Mouse (Mus musculus) naive thymus-derived CD4-positive, alpha-beta T cell, adult 2 months (primary cell): ENCODE measurements around the gene Psmd12.

ENCODE experiments used
- DNase-seq: peaks from one replicate; pipeline ENCODE4 v3.0.0-alpha.2; 2011; ENCODE audit warnings: low read depth

Psmd12 gene

GRCm38 (mm10) chr11:107479053-107479861 lies at the start of gene Psmd12:
Psmd12 (plus strand) TSS chr11:107479484.
- peak; percentile 98 for DNase-seq

- no peak for DNase-seq
Observed at GRCm38 (mm10) chr11:107431197-107431965, 47.9 kb upstream of the Psmd12 start.

GRCm38 (mm10) chr11:107435776-107436449 lies 43.4 kb upstream of the Psmd12 start:
- DNase-seq = no peak

DNA sequence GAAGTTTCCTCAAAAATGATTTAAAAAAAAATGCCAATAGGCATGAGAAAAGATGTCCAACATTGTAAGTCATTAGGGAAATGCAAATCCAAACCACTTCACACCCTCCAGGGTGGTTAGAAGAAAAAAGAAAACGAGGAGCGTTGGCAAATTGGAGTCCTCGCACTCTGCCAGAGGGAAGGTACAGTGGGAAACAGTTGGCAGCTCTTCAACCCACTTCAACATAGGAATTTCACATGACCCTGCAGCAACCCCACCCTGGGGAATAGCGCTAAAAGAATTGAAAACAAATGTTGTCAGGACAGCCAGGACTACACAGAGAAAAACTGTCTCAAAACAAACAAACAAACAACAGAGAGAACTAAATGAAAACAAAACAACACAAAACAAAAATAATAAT lies 41.6 kb upstream of the Psmd12 start:
- DNase-seq = no peak

GRCm38 (mm10) chr11:107438140-107438539 lies 41.1 kb upstream of the Psmd12 start:
- no peak for DNase-seq

DNA sequence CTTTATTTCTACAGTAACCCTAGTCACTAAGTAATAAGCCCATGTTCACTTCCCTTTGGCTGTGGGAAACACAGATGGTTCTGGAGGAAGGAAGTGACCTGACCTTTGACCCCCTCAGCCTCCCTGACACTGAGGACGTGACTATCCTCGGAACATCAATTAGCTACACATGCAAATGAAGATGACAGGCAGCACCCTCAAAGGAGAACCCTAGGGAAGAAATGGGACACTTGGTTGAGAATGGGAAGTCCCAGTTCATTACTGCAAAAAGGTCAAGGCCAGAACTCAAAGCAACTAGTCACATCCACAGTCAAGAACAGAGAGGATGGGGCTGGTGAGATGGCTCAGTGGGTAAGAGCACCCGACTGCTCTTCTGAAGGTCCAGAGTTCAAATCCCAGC lies 38.2 kb upstream of the Psmd12 start:
- DNase-seq = no peak

DNA sequence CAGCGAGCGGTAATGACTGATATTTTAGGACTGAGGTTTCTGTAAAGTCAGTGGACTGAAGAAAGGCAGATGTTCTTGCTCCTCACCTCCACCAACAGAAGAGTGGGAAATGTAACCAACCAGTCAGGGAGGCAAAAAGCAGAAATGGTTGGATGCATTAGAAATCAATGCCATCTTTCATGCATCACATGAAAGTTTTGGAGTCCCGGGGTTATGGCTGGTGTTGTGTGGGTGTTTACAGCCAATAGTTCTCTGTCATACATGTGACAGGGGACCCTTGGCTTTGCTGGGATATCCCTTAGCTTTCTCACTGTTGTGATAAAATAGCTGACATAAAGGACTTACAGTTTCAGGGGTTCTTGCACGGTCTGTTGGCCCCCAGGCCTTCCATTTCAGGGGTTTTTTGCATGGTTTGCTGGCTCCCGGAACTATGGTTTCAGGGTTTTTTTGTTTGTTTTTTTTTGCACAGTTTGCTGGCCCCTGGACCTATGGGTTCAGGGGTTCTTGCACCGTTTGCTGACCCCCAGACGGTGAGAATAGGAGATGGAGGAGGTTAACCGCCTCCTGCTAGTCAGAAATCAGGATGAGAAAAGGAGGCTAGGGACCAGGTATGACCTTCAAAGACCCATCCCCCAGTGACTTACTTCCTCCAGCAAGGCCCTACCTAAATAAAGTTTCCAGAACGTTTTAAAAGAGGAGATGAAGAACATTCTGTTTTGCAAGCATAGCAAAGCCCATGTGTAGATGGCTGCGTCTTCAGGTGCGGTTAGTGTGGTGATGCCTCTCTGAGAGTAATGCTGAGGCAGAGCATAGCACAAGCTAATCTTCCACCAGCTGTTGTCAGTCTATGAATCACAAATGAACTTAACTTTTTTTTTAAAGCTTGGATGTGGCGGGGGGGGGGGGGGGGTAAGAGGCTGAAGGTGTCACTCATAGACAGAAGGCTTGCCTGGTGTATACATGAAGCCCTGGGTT lies 35.9 kb upstream of the Psmd12 start:
- DNase-seq = peak; percentile 93

GRCm38 (mm10) chr11:107445683-107446082 lies 33.6 kb upstream of the Psmd12 start:
- DNase-seq = no peak

- DNase-seq = no peak
Observed at GRCm38 (mm10) chr11:107446650-107447049, 32.6 kb upstream of the Psmd12 start.

GRCm38 (mm10) chr11:107447349-107447748 lies 31.9 kb upstream of the Psmd12 start:
- DNase-seq = peak; percentile 76

DNA sequence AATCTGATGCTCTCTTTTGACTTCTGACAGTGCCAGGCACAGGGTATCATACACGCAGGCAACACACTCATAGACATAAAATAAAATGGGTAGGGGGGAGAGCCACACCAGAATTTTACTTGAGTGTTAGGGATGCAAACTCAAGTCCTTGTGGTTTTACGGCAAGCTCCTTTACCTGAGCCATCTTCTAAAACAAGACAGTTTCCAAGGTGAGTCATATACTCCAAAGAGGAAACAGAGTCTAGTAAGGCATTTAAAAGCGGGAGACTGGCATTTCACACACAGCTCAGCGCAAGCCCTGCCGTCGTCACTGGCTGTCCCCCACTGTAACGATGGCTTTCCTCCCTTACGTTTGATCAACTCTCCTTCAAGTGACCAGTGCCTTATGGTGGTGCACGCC lies 31.4 kb upstream of the Psmd12 start:
- peak; percentile 61 for DNase-seq

GRCm38 (mm10) chr11:107449169-107449910 lies 29.9 kb upstream of the Psmd12 start:
- peak; percentile 66 for DNase-seq

GRCm38 (mm10) chr11:107450097-107450496 lies 29.2 kb upstream of the Psmd12 start:
- DNase-seq = no peak

DNA sequence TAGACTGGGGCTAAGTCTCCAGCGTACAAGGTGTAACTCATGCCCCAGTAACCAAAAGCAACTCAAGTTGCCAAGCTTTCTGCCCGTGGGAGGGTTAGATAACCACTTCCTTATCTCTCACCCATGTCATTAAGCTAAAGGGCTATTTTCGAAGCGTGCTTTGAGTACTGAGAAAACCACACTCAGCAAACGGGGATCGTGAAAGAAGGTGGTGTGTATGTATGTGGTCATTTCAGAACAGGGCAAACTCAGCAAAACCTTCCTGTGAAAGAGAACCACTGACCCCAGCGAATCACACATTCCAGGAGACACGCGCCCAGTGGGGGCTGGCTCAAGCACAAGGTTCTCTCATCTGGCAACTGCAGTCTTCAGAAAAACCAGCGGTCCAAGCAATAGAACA lies 28.2 kb upstream of the Psmd12 start:
- peak; percentile 83 for DNase-seq

DNA sequence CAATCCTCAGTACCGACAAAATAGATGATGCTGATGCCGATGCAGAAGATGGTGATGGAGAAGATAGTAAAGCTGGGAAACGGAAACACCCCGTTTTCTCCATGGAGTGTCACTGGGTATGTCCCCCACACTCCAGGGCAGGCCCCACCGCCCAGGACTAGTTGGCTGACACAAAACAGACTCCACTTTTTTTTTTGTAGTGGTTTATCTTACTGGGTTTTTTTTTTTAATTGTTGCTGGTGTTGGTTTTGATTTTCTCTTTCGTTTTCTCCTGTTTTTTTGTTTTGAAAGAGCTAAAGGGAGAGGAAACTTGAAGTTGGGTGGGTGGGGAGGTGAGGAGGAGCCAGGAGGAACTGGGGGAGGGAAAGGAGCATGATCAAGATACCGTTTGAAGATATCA lies 27.2 kb upstream of the Psmd12 start:
- peak; percentile 78 for DNase-seq

GRCm38 (mm10) chr11:107454546-107455462 lies 24.5 kb upstream of the Psmd12 start:
- DNase-seq = peak; percentile 67

DNA sequence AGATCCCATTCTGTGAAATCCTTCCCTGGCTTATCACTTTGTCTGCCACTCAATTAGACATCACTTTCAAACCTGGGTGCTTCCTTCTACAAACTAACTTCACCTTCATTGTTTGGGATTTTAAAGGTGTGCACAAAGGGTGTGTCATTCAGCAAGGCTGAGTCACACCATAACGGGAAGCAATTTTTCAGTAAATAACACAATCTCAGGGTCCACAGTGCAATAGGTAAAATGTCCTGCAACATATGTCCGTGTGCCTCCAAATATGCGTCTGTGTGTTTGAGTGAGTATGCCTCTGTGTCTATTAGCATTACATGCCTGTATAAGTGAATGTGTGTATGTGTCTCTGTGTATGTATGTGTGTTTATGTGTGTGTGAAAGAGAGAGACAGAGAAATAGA lies 22.0 kb upstream of the Psmd12 start:
- no peak for DNase-seq

- DNase-seq = peak; percentile 75
Observed at GRCm38 (mm10) chr11:107458286-107458685, 21.0 kb upstream of the Psmd12 start.

GRCm38 (mm10) chr11:107458986-107459385 lies 20.3 kb upstream of the Psmd12 start:
- DNase-seq = peak; percentile 73

DNA sequence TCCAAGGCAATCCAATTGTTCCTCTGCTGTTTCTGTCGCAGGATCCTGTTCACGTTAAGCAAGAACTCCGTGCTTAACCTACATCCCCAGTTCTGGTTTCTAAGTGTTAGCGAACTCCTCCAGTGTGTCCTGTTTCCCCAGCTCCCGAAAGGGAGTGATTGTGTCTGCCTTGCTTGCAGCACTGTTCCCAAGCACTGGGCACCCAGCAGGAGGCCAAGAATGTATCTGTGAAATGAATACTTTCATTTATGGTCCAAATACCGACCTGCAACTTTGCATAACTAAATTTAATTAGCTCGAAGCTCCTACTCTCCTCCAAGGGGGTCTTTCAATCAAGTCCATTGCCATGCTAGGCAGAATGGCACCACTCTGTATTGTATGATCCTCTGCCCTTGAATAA lies 19.5 kb upstream of the Psmd12 start:
- no peak for DNase-seq
